Mouse (Mus musculus) embryonic fibroblast, embryonic 13.5 days (primary cell): ENCODE results near the gene Pmvk. TPM values are rescaled to one million over a fixed set of nuclear protein-coding genes. Genes with fewer than 3 reads are reported as not detected.
"Not testable (repeated sequence)": the region's sequence is repeated elsewhere in the genome, so short reads cannot be mapped to it uniquely, and the experiment has no call there.

Experiments used
- H3K27ac ChIP-seq: 2 replicates; pipeline ENCODE4 v1.5.1; 2012; ENCODE audit warnings: low read length, control low read depth, inconsistent platforms; ENCODE audit not compliant: insufficient read depth
- H3K4me1 ChIP-seq: 2 replicates; pipeline ENCODE4 v1.6.1; 2011; ENCODE audit warnings: low read length; ENCODE audit not compliant: control insufficient read depth, insufficient read depth
- H3K4me3 ChIP-seq: 2 replicates; pipeline ENCODE4 v1.5.1; 2011; ENCODE audit warnings: mild to moderate bottlenecking, control low read depth, low read length; ENCODE audit not compliant: insufficient read depth
- CTCF ChIP-seq: IDR thresholded peaks from 2 replicates; pipeline ENCODE4 v1.5.1; 2011; ENCODE audit warnings: mild to moderate bottlenecking, control low read depth, low read length, moderate library complexity, borderline replicate concordance; ENCODE audit not compliant: insufficient read depth
- POLR2A ChIP-seq: IDR thresholded peaks from 2 replicates; pipeline ENCODE4 v1.6.1; 2011; ENCODE audit warnings: low read depth, mild to moderate bottlenecking, control low read depth, low read length, moderate library complexity
- polyA plus RNA-seq: library from polyadenylated mRNA; stranded (reverse); fragments of >200 nt; gene quantifications from 2 replicates; pipeline ENCODE4 v1.2.4, GENCODE M21; 2011; ENCODE audit warnings: low read depth; ENCODE audit not compliant: missing spikeins, insufficient read length

Pmvk gene
- polyA plus RNA-seq, 1 experiment, result 16.3 TPM

DNA sequence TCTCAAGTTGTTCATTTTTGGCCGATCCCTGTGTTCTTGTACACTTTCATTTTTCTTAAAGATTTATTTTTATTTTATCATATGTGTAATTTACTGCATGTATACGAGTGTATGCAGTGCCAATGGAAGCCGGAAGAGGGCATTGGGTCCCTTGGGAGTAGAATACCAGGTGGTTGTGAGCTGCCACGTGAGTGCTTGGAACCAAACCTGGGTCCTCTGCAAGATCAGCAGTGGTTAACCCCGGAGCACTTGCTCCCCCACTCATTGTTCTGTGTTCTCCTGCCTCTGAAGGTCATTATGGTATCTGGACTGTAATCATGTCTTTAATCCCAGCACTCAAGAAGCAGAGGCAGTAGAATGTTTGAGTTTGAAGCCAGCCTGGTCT is 29.2 kb upstream of the Pmvk start:
- Histone ChIP-seq H3K27ac (no peak overlapping the region), H3K4me1 (0 out of 2 replicates have a peak, but pooled peaks cover 4% of the 10 kb centered on the region), H3K4me3 (no peak overlapping the region)
- no peak for TF ChIP-seq POLR2A
- TF ChIP-seq CTCF, result no peak

DNA sequence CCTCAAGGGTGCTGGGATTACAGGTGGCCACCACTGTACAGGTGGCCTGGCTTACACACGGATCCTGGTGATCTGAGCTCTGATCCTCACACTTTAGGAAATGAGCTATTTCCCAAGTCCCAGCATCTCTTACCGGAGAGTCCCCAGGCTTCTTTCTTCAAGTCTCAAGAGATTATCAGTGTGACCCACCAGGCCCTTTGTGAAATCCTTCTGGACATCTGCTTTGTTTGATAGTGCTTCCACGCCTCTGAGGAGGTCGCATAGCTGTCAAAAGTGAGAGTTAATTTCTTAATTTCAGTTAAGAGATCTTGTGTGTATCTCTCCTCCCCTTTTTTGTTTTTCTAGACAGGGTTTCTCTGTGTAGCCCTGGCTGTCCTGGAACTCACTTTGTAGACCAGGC is 28.5 kb upstream of the Pmvk start:
- Histone ChIP-seq H3K27ac (no peak overlapping the region), H3K4me1 (0 out of 2 replicates have a peak, but pooled peaks cover under 1% of the 10 kb centered on the region), H3K4me3 (no peak overlapping the region)
- TF ChIP-seq CTCF, result no peak
- TF ChIP-seq POLR2A, result no peak

DNA sequence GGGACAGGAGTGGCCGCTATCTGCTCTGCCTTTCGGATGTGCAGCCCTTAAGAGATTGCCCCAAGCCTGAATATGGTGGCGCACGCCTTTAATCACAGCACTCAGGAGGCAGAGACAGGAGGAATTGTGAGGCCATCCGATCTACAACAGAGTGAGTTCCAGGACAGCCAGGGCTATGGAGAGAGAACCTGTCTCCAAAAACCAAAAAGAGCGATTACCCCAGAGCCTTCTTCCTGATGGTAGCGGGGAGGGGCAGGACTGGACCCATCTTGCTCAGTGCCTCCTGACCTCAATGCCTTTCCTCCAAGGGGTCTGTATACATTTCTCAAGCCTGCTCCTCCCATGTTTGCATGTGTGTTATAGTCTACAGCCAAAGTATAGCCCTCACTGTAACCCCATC is 25.3 kb upstream of the Pmvk start:
- not testable (repeated sequence) for H3K4me3 ChIP-seq, H3K4me1 ChIP-seq, H3K27ac ChIP-seq

DNA sequence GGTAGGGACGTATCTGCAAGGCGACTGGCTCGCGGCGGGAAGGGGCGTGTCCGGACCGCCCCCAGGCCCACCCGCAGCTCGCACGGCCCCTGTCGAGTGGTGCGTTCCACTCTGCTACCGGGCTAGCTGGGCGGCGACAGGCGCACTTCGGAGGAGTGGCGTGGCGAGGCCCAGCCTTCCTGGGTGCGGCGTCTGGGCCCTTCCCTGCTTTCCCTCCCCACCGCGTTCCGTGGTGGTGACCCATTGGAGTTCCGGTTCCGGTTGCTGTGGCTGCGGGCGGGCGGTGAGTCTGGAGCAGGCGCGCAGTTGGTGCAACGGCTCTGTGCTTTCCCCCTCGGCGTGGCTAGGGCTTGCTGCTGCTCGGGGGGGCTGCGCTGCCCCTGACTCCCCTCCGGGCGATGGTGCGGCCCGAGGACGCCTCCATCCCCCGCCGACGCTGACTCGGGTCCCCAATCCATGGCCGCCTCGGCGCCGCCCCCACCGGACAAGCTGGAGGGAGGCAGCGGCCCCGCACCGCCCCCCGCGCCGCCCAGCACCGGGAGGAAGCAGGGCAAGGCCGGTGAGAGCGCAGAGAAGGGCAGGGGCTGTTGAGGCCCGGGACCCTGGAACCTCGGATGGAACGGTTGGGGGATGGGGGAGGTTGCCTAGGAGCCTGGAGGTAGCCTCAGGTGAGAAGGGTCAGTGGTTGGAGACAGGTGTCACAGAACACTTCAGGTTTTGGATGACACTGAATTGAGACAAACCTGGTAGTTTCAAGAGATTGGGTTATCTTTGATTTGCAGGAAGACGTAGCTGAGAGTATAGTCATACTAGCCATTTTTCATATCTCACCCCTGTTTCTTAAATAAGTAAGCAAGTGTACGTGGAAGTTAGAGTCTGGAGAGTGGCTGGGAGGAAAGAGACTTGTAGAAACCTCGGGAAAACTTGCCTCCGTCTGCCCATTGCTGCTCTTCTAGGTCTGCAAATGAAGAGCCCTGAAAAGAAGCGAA is 23.9 kb upstream of the Pmvk start, which contains the start of gene Pygo2:
Gene Pygo2 (plus strand): TSS at position 44 of the 989 bp plus-strand sequence.
- H3K4me3 ChIP-seq, result peak within 1 kb of the TSS; percentile 99
- H3K4me1 ChIP-seq, result no peaks in the 10 kb centered on the region
- peak; percentile 68 for TF ChIP-seq POLR2A
- TF ChIP-seq CTCF, result no peak
- H3K27ac ChIP-seq, result peak within 1 kb of the TSS; percentile 78

DNA sequence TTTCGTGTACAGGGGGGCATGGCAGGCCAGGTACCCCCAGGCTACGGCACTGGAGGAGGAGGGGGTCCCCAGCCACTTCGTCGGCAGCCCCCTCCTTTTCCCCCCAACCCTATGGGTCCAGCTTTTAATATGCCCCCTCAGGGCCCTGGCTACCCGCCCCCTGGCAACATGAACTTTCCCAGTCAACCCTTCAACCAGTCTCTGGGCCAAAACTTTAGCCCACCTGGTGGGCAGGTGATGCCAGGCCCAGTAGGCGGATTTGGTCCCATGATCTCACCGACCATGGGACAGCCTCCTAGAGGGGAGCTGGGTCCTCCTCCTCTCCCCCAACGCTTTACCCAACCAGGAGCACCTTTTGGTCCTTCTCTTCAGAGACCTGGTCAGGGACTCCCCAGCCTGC is 21.7 kb upstream of the Pmvk start:
- Histone ChIP-seq H3K4me3 (no peak overlapping the region), H3K27ac (no peak overlapping the region), H3K4me1 (no peaks in the 10 kb centered on the region)
- TF ChIP-seq POLR2A (no peak), CTCF (no peak)

DNA sequence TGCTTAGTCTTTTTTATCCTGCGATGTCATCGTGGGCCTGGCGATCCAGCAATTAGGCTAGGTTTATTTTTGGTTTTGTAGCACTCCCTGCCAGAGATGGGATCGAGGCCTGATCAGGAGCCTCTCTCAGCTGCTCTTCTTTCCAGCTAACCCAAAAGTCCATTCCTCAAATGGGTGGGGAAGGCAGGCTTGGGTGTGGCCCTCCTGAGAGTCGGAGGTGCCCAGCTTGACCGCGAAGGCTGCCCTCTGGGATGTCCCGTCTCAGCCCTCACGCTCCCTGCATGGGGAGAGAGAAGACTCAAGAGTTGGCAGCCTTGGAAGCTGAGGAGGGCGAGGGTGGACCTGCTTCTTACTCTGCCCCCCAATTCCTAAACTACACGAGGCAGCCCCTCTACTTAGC is 19.8 kb upstream of the Pmvk start:
- Histone ChIP-seq H3K4me3 (no peak overlapping the region), H3K4me1 (no peaks in the 10 kb centered on the region), H3K27ac (no peak overlapping the region)
- TF ChIP-seq POLR2A (no peak), CTCF (no peak)

DNA sequence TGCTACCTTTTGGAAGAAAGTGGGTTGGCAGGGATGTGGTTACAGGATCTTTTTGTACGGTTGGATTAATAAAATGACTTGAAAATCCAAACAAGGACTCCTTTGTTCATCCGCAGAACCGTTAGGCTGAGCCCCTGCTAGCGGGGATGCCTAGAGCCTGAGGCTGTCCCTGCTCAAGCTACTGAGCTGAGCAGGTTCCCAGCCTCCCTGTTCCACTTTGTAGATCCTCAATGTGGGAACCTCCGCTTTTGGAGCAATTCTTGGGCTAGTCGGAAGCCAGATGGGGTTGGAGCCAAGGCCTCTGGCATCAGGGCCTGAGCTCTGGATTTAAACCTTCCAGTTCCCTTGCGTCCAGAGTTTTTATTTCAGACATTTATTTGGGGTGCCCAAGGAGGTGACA is 19.3 kb upstream of the Pmvk start:
- Histone ChIP-seq H3K27ac (no peak overlapping the region), H3K4me3 (no peak overlapping the region), H3K4me1 (no peaks in the 10 kb centered on the region)
- TF ChIP-seq CTCF (no peak), POLR2A (no peak)

DNA sequence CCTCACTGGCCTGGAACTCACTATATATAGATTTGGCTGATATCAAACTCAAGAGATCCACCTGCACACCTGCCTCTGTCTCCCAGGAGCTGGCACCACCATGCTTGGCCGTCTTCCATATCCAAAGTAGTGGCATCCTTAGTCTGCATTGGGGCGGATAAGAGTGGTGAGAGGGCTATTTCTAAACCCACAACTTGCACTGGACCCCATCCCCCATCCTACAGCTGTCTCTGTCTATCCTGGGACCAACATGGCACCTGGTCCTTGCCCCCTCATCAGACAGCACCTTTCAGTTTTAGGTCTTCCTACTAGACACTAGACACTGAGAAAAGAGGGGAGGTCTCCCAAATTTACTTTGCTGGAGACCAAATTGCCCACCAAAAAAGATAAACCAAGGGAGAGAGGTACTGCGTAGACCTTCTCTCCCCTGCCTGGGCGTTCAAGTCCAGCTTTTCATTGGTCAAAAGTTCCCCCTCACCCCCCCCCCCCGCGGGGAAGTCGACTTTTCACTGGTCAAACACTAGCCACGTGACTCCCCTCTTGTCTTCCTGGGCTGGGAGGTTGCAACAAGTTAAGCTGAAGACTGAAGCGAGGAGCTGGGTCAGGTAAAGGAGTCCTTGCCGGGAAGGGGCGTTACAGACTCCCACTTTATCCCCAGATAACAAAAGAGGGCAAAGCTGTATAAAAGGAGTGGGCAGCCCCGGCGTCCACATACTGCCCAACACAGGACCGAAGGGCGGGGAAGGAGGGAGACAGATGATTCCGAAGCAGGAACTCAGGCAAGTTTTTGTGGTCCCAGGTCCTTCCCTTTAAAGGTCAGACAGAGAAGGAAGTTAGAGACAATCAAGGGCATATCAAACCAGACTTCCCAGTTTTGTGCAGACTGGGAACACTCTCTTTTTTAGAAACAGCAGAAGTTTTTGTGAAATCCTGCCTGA is 17.9 kb upstream of the Pmvk start, which contains the start of gene Pbxip1:
Gene Pbxip1 (plus strand): TSS at position 531 of the 938 bp plus-strand sequence.
- TF ChIP-seq POLR2A (peak; percentile 91), CTCF (no peak)
- peak within 1 kb of the TSS; percentile 62 for H3K4me3 ChIP-seq
- peak within 1 kb of the TSS; percentile 33 for H3K27ac ChIP-seq
- no peaks in the 10 kb centered on the region for H3K4me1 ChIP-seq

DNA sequence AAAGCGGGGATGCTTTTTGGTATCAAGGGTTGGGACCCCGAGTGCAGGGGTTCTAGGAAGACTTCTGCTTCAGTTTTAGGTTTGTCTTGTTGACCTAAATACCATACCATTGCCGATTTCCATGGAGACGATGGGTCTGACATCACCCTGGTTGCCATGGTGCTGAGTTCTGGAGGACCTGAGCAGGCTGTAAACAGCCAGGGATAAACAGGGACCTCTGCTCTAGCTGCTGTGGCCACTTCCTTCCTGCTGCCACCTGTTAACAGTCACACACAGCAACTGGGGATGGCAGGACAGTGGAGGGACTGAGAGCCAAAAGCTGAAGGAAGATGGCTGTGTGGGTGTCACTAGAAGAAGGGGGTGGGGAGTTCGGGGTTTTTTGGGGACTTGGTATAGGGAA is 17.1 kb upstream of the Pmvk start:
- Histone ChIP-seq H3K4me3 (peak overlapping the region; percentile 62), H3K27ac (peak overlapping the region; percentile 33; the same call in 1 of the 2 replicates), H3K4me1 (no peaks in the 10 kb centered on the region)
- no peak for TF ChIP-seq POLR2A
- no peak for TF ChIP-seq CTCF
